Mouse (Mus musculus) C3H10T1/2 (cell line): Measurements from ENCODE around the gene Oxsm. TPM values are rescaled to one million over a fixed set of nuclear protein-coding genes. Genes with fewer than 3 reads are reported as not detected.

Source experiments
- polyA plus RNA-seq, 2 experiments: library from polyadenylated mRNA; unstranded; fragments of >200 nt; fragmentation: generic; extraction: Trizol; gene quantifications; one replicate each; pipeline ENCODE4 v1.2.1; 2012; ENCODE audit warnings: missing spikeins in 2 of 2

Oxsm gene
- polyA plus RNA-seq: 1 to 10 TPM; 1.1 to 3.5 TPM

DNA sequence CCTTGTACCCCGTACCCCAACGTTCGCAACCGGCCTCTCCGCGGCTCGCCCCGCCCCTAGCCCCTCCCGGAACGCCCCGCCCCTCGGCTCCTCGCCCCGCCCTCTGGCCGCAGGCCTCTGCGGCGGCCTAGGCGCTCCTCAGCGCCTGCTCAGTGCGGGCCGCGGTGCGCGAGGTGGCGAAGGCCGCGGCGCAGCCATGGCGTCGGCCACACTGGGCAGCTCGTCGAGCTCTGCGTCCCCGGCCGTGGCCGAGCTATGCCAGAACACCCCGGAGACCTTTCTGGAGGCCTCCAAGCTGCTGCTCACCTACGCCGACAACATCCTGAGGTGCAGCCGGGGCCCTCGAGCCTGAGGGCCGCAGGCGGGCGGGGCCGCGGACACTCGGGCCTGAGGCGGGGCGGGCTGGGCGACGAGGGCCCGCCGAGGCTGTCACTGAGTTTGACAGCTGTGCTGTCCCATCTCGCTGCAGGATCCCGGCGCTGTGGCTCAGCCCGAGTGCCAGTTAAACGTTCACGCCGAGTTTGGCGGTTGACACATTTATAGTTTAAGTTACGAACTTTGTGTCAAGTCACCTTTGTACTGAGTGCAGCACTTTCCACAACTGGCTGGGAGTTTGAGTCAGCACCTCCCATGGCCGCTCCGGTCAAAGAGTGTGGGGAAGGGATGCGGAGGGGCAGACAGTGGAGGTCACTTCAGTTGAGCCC, at the start of gene Oxsm, which contains the start of gene Ngly1:
Oxsm (minus strand) TSS at position 638 of the 704 bp plus-strand sequence.
Ngly1 (plus strand) TSS at position 110 of the 704 bp plus-strand sequence.

Other genes starting within 250 kb of the Oxsm start
- gene Ngly1, start 528 bp downstream of the Oxsm start, polyA plus RNA-seq: 1 to 10 TPM in 1 of 2 experiments, under 1 TPM in 1; 0.51 to 8.2 TPM
- 1 to 10 TPM in 1 of 2 experiments, under 1 TPM in 1; 0.49 to 8.5 TPM for gene Top2b, start 115.4 kb upstream of the Oxsm start, polyA plus RNA-seq